Mouse (Mus musculus) cerebellum, postnatal 25 days (tissue): ENCODE measurements at regions not wholly inside any gene's neighbourhood (a gene's known extent, or its start where the extent isn't known, plus 50 kb on each side); places are given as distances from the start of the nearest gene placed in this dataset.

Experiments
- DNase-seq, 2 experiments: peaks; one replicate each; pipeline ENCODE4 v3.0.0; 2021; ENCODE audit warnings: mixed read lengths in 2 of 2

DNA sequence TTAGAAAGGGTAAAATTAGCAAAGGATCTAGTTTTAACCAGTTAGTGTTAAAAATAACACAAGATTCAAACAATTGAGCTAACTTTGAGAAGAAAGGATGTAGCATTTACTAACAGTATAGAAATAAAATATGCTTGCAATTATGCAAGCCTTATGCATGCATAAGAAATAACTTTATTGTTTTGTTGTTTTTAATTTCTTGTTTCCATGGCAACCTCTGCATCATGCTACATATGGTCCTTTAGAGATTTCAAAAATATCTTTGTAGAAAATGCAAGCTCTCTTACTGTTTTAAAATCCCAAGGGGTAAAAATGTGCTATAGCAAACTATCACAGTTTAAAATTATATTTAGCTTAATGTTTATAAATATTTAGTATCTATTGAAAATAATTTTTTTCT, 395.0 kb upstream of the Spock3 start:
- DNase-seq = no peak

DNA sequence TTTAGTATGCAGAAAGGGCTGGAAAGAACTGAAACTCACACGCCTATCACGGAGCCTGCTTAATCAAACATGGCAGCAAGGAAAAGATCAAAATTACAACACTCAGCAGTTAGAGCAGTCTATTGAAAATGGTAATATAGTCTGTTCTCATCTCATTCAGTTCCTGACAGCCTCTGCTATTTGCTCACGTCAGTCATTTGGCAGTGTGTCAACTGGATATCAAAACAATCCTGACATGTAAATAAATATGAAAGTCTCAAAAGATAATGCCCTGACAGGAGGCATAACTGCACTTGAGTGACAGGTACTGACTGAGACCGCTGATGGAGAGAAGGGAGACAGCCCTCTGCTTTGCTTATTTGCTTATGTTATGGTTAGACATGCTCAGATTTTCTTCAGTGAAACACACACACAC, 375.0 kb upstream of the Spock3 start:
- DNase-seq = no peak

- peak in 1 of 2 experiments; percentile 4 for DNase-seq
Observed at GRCm38 (mm10) chr8:62599281-62599680, 351.5 kb upstream of the Spock3 start.

- no peak for DNase-seq
Observed at GRCm38 (mm10) chr8:62606126-62606525, 344.7 kb upstream of the Spock3 start.

GRCm38 (mm10) chr8:62619992-62620391, 330.8 kb upstream of the Spock3 start:
- no peak for DNase-seq

DNA sequence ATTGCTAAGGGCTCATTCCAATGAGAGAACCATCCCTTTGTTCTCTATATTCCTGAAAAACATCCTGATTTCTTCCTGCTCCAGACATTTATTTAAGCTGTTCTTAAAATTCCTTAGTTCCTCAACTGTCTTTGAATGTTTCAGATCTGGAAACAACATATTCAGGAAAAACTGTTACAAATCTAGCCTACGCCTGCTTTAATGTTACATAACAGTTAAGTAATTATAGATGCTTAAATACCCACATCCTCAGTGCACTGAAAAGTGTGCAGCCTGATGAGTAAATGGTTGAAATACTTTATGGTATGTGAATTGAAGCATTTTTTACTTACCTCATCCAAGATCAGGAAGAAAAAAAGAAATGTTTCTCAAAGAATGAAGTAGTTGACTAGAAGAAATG, 329.6 kb upstream of the Spock3 start:
- DNase-seq = no peak
